Mouse (Mus musculus) splenic B cell, adult 2 months (primary cell): ENCODE results near the gene Sez6l.

Experiments used
- DNase-seq: peaks from one replicate; pipeline ENCODE4 v3.0.0-alpha.2; 2011; ENCODE audit warnings: low read depth, low spot score
- H3K27me3 ChIP-seq: 2 replicates; pipeline ENCODE4 v1.6.1; 2012; ENCODE audit warnings: mild to moderate bottlenecking, low read length, moderate library complexity, mixed read lengths; ENCODE audit not compliant: control insufficient read depth, poor library complexity, insufficient read depth, severe bottlenecking
- H3K36me3 ChIP-seq: 2 replicates; pipeline ENCODE4 v1.6.1; 2012; ENCODE audit warnings: mild to moderate bottlenecking, low read length, moderate library complexity, mixed read lengths; ENCODE audit not compliant: control insufficient read depth, poor library complexity, insufficient read depth, severe bottlenecking

The Sez6l gene

GRCm38 (mm10) chr5:112509916-112510315 lies 67.1 kb downstream of the Sez6l start:
- DNase-seq, result no peak
- H3K36me3 ChIP-seq, result no peaks in the 10 kb centered on the region
- no peaks in the 10 kb centered on the region for H3K27me3 ChIP-seq

GRCm38 (mm10) chr5:112505595-112505994 lies 71.4 kb downstream of the Sez6l start:
- no peaks in the 10 kb centered on the region for H3K27me3 ChIP-seq
- no peak for DNase-seq

GRCm38 (mm10) chr5:112501384-112501783 lies 75.6 kb downstream of the Sez6l start:
- H3K27me3 ChIP-seq, result no peaks in the 10 kb centered on the region
- no peaks in the 10 kb centered on the region for H3K36me3 ChIP-seq
- no peak for DNase-seq

More at GRCm38 (mm10) chr5:112505595-112505994, 71.4 kb downstream of the Sez6l start:
- H3K36me3 ChIP-seq, result no peaks in the 10 kb centered on the region

GRCm38 (mm10) chr5:112499918-112500682 lies 76.9 kb downstream of the Sez6l start:
- no peak for DNase-seq
- H3K36me3 ChIP-seq, result no peaks in the 10 kb centered on the region
- H3K27me3 ChIP-seq, result no peaks in the 10 kb centered on the region

GRCm38 (mm10) chr5:112498921-112499917 lies 77.8 kb downstream of the Sez6l start:
- no peaks in the 10 kb centered on the region for H3K36me3 ChIP-seq
- no peak for DNase-seq
- no peaks in the 10 kb centered on the region for H3K27me3 ChIP-seq

- DNase-seq, result no peak
- no peaks in the 10 kb centered on the region for H3K27me3 ChIP-seq
- H3K36me3 ChIP-seq, result no peaks in the 10 kb centered on the region
Measured at GRCm38 (mm10) chr5:112496753-112497369, 80.1 kb downstream of the Sez6l start.

GRCm38 (mm10) chr5:112493492-112493891 lies 83.5 kb downstream of the Sez6l start:
- DNase-seq, result no peak
- no peaks in the 10 kb centered on the region for H3K27me3 ChIP-seq
- H3K36me3 ChIP-seq, result no peaks in the 10 kb centered on the region

GRCm38 (mm10) chr5:112491489-112491888 lies 85.5 kb downstream of the Sez6l start:
- DNase-seq, result no peak

GRCm38 (mm10) chr5:112488101-112488776 lies 88.7 kb downstream of the Sez6l start:
- Histone ChIP-seq H3K27me3 (no peaks in the 10 kb centered on the region), H3K36me3 (no peaks in the 10 kb centered on the region)
- DNase-seq, result no peak

More at GRCm38 (mm10) chr5:112491489-112491888, 85.5 kb downstream of the Sez6l start:
- H3K36me3 ChIP-seq, result no peaks in the 10 kb centered on the region
- H3K27me3 ChIP-seq, result no peaks in the 10 kb centered on the region

- H3K27me3 ChIP-seq, result no peaks in the 10 kb centered on the region
- DNase-seq, result no peak
- H3K36me3 ChIP-seq, result no peaks in the 10 kb centered on the region
Measured at GRCm38 (mm10) chr5:112487504-112487903, 89.5 kb downstream of the Sez6l start.

- DNase-seq, result no peak
- H3K27me3 ChIP-seq, result no peaks in the 10 kb centered on the region
- H3K36me3 ChIP-seq, result no peaks in the 10 kb centered on the region
Measured at GRCm38 (mm10) chr5:112486415-112486814, 90.6 kb downstream of the Sez6l start.

- H3K36me3 ChIP-seq, result no peaks in the 10 kb centered on the region
Measured at GRCm38 (mm10) chr5:112484924-112485715, 91.9 kb downstream of the Sez6l start.

GRCm38 (mm10) chr5:112483030-112483429 lies 94.0 kb downstream of the Sez6l start:
- no peaks in the 10 kb centered on the region for H3K27me3 ChIP-seq
- no peaks in the 10 kb centered on the region for H3K36me3 ChIP-seq
- no peak for DNase-seq

More at GRCm38 (mm10) chr5:112484924-112485715, 91.9 kb downstream of the Sez6l start:
- DNase-seq, result no peak
- no peaks in the 10 kb centered on the region for H3K27me3 ChIP-seq
